Mouse (Mus musculus) spleen, postnatal 10 days (tissue): ENCODE measurements around the gene Rarres2.

Source experiments
- DNase-seq, 2 experiments: peaks; one replicate each; pipeline ENCODE4 v3.0.0; 2021 to 2022; ENCODE audit warnings: low spot score in 2 of 2

Gene Rarres2

GRCm38 (mm10) chr6:48579215-48579648 lies 6.6 kb upstream of the Rarres2 start:
- no peak for DNase-seq

GRCm38 (mm10) chr6:48578736-48579135 lies 6.1 kb upstream of the Rarres2 start:
- DNase-seq = no peak

GRCm38 (mm10) chr6:48573981-48574380 lies 1.4 kb upstream of the Rarres2 start:
- no peak for DNase-seq

DNA sequence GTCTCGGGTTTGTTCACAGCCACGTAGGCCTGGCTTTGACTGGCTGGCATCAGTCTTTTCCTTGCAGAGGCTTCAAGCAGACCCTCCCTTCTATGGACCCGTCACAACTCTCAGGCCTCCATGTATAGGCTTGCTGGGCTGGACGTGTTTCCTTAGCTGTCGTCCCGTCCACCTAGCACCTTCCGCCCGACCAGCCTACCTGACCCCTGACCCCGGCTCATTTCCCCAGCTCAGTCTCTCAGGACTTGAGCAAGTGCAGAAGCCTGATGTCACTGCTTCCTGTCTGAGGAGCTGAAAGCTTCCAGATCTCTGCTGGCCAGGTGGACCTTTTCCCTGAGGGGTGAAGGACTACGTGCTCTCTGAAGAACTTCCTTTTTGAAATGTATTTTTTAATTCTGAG lies 691 bp upstream of the Rarres2 start:
- no peak for DNase-seq

- DNase-seq = no peak
Measured at GRCm38 (mm10) chr6:48572014-48572413, 575 bp downstream of the Rarres2 start.

- DNase-seq = no peak
Measured at GRCm38 (mm10) chr6:48569065-48569807, 3.4 kb downstream of the Rarres2 start.

- no peak for DNase-seq
Measured at GRCm38 (mm10) chr6:48568036-48568984, 4.3 kb downstream of the Rarres2 start.

DNA sequence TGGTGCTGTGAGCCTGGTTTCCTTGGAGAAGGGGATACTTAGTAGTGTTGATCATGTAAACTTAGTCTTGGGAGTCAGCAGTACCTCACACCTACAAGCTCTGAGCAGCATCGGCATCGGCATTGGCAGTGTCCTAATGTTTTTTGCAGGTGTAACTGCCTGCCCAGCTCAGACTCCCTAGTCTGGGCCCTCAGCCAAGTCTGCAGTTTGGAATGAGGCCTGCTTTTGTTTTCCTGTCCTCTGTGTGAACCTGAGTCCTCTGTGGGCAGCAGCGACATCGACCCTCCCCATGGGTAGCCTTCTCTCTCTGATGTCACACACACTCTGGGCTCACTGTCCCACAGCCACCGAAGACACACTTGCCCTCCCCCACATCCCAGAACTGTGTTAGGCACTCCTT lies 6.3 kb downstream of the Rarres2 start:
- DNase-seq = no peak

DNA sequence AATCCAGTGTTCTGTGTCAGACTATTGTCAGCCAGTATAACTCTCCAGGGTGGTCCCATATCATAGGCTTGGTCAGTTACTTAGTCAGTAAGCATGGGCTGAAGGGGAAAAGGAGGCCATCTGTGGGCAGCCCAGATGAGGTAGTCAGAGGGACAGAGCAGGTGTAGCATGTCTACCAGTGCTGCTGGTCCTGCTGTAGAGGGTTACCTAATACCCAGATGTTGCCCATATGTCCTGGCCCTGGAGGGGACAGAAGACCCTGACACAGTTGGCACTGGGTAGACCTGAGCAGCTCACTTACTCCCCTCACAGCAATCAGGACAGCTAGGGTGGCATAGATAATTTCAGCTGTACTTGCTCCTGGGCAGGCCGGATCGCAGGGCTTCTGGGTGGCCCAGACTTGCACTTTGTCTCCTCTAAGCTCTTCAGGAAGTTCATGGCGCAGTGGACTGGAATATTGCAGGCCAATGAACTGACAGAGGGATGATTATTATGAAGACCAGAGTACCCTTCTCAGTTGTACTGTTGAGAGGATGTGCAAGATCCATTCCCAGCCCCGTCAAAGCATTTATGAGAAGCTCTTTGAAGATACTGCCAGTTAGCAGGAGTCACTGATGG lies 6.8 kb downstream of the Rarres2 start:
- no peak for DNase-seq

DNA sequence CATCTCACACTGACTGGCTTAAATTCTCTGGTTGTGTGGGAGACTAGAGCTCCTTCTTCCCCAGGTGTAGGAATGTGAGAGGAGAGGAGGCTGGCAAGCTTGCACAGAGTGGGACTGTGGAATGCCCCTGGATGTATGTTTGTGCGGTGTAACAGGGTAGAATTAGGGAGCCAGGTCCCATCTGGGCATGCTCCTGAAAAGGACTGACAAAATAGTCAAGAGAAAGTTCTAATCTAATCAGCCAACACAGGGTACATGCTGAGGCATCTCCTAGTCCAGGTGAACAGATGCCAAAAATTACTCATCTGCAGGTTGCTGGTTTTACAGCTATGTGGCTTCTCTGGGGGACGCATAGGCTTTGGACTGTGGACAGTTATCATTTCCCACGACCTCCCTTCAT lies 16.6 kb downstream of the Rarres2 start:
- DNase-seq = no peak

- no peak for DNase-seq
Measured at GRCm38 (mm10) chr6:48555104-48555890, 17.3 kb downstream of the Rarres2 start.

GRCm38 (mm10) chr6:48554280-48555103 lies 18.1 kb downstream of the Rarres2 start, which contains the start of gene Lrrc61:
TSS of gene Lrrc61 (plus strand) at chr6:48554796.
- DNase-seq = peak; percentile 49 to 88

- DNase-seq = no peak
Measured at GRCm38 (mm10) chr6:48553819-48554218, 18.8 kb downstream of the Rarres2 start.

GRCm38 (mm10) chr6:48552918-48553317 lies 19.7 kb downstream of the Rarres2 start:
- DNase-seq = peak in 1 of 2 experiments; percentile 71

- no peak for DNase-seq
Measured at GRCm38 (mm10) chr6:48548314-48548713, 24.3 kb downstream of the Rarres2 start.

GRCm38 (mm10) chr6:48546858-48547257 lies 25.7 kb downstream of the Rarres2 start:
- DNase-seq = no peak

DNA sequence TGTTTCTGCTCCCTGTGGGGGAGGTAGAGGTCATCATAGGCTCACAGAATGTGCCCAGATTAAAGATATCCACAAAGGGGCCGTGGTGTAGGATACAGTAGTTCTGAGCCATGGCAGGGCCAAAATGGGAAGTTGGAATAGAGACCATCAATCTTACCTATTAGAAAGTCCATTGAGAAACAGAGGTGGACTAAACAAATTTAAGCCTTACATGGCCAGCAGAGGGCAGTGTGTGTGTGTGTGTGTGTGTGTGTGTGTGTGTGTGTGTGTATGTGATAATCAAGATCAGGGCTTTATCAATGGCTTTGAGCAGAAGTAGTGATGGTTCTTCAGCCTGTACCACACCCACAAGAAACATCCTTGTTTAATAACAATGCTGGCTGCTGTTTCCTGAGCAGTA lies 26.3 kb downstream of the Rarres2 start:
- DNase-seq = peak in 1 of 2 experiments; percentile 49

GRCm38 (mm10) chr6:48545251-48545650 lies 27.3 kb downstream of the Rarres2 start:
- DNase-seq = no peak

DNA sequence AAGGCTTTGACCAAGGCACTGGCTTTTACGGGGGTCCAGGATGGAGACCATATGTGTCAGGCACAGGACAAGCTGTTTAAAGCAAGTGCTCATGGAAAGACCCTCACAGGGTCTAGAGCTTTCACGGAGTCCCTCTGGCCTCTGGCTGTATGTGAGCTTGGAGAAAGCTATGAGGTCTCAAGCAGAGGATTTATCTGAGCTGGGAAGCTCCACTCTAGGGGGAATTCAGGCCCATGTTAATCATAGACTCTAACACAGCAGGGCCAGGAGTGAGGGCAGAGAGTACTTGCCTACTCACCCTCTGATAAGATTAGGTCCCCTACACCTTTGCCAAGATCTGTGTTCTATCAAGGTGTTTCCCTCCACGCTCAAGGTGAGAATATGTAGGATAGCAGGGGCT lies 30.0 kb downstream of the Rarres2 start:
- no peak for DNase-seq
